Mouse (Mus musculus): ENCODE results near the gene Guk1.

GRCm38 (mm10) chr11:59226251-59226650, 34.2 kb upstream of the Guk1 start:
- no peak for TF ChIP-seq CTCF (IDR thresholded peaks at IDR 0.05; ENCODE audit: extremely low read depth, insufficient read length, insufficient replicate concordance, low read depth, low read length)
- TF ChIP-seq POLR2A (IDR thresholded peaks at IDR 0.05; ENCODE audit: low read depth, low read length), result no peak
